In the genomic region with DNA sequence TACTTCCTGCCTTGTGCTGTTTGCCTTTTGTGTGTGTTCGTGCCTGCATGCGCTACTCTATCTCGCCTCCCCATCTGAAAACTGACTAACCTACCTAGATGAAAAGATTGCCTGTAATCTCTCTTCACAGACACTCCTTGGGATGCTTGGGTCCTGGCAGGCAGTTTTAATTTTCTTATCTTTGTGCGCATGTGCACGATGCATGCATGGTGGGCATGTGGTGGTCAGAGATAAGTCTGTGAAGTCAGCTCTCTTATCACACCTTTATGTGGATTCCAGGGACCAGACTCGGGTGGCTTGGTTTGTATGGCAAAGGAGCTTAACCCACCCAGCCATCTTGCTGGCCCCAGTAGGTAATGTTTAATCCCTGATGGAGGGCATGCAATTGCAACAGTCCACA, we compare ENCODE assay signal across 10 mouse cellular contexts.
DNase-seq lines count a peak whose midpoint lies in the region; ATAC-seq lines count a peak whose summit lies in the region.
"Had no signal": no experiment of that assay in that cellular context is flagged by ENCODE, and none has a peak within 500 bp of the region (broad histone marks: within the 10 kb centered on the region; RNA-seq: fewer than 3 reads in every experiment).

No protein-coding gene starts in this region.

- ATAC-seq in kidney, embryonic 15.5 days (replicated peaks; ENCODE audit: low FRiP score): no peak; the same call in 1 of the 2 replicates
- ATAC-seq in erythroid progenitor cell, adult 5-6 weeks (replicated peaks; ENCODE audit: low FRiP score, poor library complexity, severe bottlenecking): peak; percentile 92
- peak; percentile 78 for ATAC-seq in megakaryocyte-erythroid progenitor cell, adult 5-6 weeks (replicated peaks; ENCODE audit: low FRiP score, low TSS enrichment, poor library complexity, severe bottlenecking)
- ATAC-seq in forebrain, embryonic 12.5 days (ENCODE audit: low FRiP score): no peak

- no peak overlapping the region for H3K4me3 ChIP-seq in kidney, embryonic 15.5 days (replicated peaks)
- no peak overlapping the region for H3K4me3 ChIP-seq in forebrain, embryonic 12.5 days (replicated peaks)
- H3K4me3 ChIP-seq: left cerebral cortex, adult 2 months had no signal

- WGBS in kidney, embryonic 15.5 days: 74% methylated on average over 6 of the region's 6 CpGs
- 87% methylated on average over 6 of the region's 6 CpGs for WGBS in forebrain, embryonic 12.5 days

- no peak overlapping the region for H3K4me2 ChIP-seq in kidney, embryonic 15.5 days
- H3K4me2 ChIP-seq in forebrain, embryonic 12.5 days: no peak overlapping the region

- no peaks in the 10 kb centered on the region for H3K27me3 ChIP-seq in kidney, embryonic 15.5 days
- peaks cover 58% of the 10 kb centered on the region for H3K27me3 ChIP-seq in forebrain, embryonic 12.5 days

- H3K4me1 ChIP-seq in kidney, embryonic 15.5 days: peaks cover 66% of the 10 kb centered on the region
- H3K4me1 ChIP-seq in forebrain, embryonic 12.5 days: peaks cover 40% of the 10 kb centered on the region

- H3K9ac ChIP-seq in kidney, embryonic 15.5 days: no peak overlapping the region
- no peak overlapping the region for H3K9ac ChIP-seq in forebrain, embryonic 12.5 days

- H3K36me3 ChIP-seq in kidney, embryonic 15.5 days: no peaks in the 10 kb centered on the region
- no peaks in the 10 kb centered on the region for H3K36me3 ChIP-seq in forebrain, embryonic 12.5 days (replicated peaks)

- H3K27ac ChIP-seq in kidney, embryonic 15.5 days: 0 out of 2 replicates have a peak overlapping the region, but pooled peaks have one; percentile 13
- H3K27ac ChIP-seq in forebrain, embryonic 12.5 days: no peak overlapping the region
- H3K27ac ChIP-seq: left cerebral cortex, adult 2 months had no signal

- no peak for DNase-seq in kidney, postnatal 36 days
- peak; percentile 53 for DNase-seq in MEL-GATA-1-ER (ENCODE audit: extremely low read depth, low read depth)
- DNase-seq in urinary bladder, postnatal 4 days (ENCODE audit: low spot score in 2 of 2): no peak
- DNase-seq: cerebellum, postnatal 10 days; right cerebral cortex, postnatal 14 days had no signal

- no peaks in the 10 kb centered on the region for H3K9me3 ChIP-seq in kidney, embryonic 15.5 days (replicated peaks)
- H3K9me3 ChIP-seq in forebrain, embryonic 12.5 days: no peaks in the 10 kb centered on the region

Comparison
In these comparisons a context has a peak if more than half of its experiments do, and no peak if none do; other contexts are left out.
1. ATAC-seq: peak in erythroid progenitor cell, adult 5-6 weeks (single experiment) and megakaryocyte-erythroid progenitor cell, adult 5-6 weeks (single experiment); none in kidney, embryonic 15.5 days (single experiment) and forebrain, embryonic 12.5 days (single experiment).